Mouse (Mus musculus): Measurements from ENCODE around the gene Samd1. TPM values are rescaled to one million over a fixed set of nuclear protein-coding genes. Genes with fewer than 3 reads are reported as not detected.

Gene Samd1
- total and polyA plus RNA-seq, 2 experiments from 2014 or later: 5.7 to 96.8 TPM

DNA sequence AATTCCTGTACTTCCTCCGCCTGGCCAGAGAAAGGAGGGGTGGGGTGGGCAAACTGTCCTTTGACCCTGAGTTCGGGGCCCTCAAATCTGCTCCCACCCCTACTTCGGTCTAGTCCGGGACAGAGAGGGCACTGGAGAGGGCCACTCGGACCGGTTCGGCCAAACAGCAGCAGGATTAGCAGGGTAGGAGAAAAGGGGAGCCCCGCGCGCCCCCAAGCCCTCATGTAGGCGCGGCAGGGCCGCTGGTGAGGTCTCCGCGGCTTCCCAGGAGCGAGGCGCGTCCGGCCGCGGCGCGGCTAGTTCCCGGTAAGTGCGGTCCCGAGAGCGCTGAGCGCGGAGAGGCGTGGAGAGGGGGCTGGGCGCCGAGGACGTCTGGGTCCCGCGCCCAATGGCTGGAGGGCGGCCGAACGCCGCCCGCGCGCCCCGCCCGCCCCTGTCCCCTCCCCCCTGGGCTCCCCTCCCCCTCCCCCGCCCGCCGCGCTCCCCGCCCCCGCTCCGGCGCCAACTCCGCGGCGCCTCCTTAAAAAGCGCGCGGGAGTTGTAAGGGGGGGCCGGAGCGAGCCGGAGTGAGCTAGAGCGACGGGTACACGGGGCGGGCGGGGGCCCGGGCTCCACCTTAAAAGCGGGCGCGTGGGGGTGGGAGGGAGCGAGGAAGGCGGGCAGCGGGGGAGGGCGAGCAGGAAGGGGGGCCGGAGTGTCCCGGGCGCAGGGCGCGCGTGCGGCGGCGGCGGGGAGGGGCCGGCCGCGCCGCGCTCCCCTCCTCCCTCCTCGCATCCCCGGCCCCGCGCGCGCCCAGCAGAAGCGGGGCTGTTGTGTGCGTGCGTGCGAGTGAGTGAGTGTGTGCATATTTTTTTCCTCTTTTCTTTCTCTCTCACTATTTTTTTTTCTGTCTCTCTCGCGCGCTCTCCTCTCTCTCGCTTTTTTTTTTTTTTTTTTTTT lies 636 bp upstream of the Samd1 start:
- peak overlapping the region; percentile 77 for H3K4me3 ChIP-seq (ENCODE audit: low read length)
- no peaks in the 10 kb centered on the region for H3K9me3 ChIP-seq (ENCODE audit: low read length)
- peak overlapping the region; percentile 78 for H3K9ac ChIP-seq (replicated peaks; ENCODE audit: low read length)
- TF ChIP-seq CTCF (IDR thresholded peaks at IDR 0.05; ENCODE audit: low read depth): no peak
- H3K4me1 ChIP-seq (ENCODE audit: insufficient read depth, low read length): 0 out of 2 replicates have a peak, but pooled peaks cover 4% of the 10 kb centered on the region
- peak; percentile 89 for DNase-seq (ENCODE audit: low spot score)
- ATAC-seq: peak; percentile 83
- peaks cover 12% of the 10 kb centered on the region for H3K36me3 ChIP-seq (ENCODE audit: insufficient read depth, low read length)
- peak overlapping the region; percentile 91 for H3K27ac ChIP-seq
- H3K27me3 ChIP-seq (ENCODE audit: insufficient read depth, low read length): no peaks in the 10 kb centered on the region
- peak overlapping the region; percentile 81 for H3K4me2 ChIP-seq (ENCODE audit: low read depth, low read length)
- 1% methylated on average over 48 of the region's 103 CpGs for WGBS

DNA sequence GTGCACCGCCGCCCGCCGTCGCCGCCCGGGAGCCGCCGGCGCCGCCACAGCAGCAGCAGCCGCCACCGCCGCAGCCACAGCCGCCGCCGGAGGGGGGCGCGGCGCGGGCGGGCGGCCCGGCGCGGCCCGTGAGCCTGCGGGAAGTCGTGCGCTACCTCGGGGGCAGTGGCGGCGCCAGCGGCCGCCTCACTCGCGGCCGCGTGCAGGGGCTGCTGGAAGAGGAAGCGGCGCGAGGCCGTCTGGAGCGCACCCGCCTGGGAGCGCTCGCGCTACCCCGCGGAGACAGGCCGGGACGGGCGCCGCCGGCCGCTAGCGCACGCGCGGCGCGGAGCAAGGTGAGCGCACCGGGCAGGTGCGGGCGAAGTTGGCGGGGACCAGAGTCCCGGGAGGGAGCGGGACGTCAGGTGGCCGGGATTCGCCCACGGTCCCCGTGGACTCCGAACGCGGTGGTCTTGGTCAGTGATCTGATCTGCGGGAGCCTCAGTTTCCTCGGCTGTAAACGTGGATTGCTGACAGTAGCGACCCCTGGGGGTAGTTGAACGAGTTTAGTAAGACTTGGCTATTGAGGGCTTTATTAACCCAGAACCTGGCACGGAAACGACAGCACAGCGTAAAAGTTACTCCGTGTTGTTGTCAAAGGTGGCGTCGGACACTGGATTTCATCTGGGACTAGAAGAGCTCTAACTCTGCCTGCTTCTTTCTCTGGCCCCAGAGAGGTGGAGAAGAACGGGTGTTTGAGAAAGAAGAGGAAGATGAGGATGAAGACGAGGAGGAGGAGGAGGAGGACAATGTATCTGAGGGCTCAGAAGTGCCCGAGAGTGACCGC lies 972 bp downstream of the Samd1 start:
- 0 out of 2 replicates have a peak, but pooled peaks have one; percentile 19 for ATAC-seq

DNA sequence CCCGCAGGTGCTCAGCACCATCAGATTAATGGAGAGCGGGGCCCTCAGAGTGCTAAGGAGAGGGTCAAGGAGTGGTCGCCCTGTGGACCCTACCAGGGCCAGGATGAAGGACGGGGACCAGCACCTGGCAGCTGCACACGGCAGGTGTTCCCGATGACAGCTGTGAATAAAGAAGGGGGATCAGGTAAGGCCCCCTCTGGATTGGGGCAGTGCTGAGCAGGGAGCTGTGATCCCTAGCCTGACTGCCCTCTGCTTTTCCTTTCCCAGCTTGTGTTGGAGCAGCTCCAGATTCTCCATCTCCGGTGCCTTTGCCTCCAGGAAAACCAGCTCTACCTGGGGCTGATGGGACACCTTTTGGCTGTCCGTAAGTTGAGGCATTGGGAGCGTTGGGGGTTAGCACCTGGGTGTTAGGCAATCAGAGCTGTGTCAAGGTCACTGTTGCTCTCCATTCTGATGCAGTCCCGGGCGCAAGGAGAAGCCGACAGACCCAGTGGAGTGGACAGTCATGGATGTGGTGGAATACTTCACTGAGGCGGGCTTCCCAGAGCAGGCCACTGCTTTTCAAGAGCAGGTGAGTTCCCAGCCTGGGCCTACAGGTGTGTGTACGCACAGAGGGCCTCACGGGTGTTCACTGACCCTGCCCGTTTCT lies 1.7 kb downstream of the Samd1 start:
- Histone ChIP-seq H3K4me1 (ENCODE audit: insufficient read depth, low read length) (0 out of 2 replicates have a peak, but pooled peaks cover 4% of the 10 kb centered on the region), H3K27ac (no peak overlapping the region), H3K9ac (replicated peaks; ENCODE audit: low read length) (peak overlapping the region; percentile 78), H3K4me2 (ENCODE audit: low read depth, low read length) (peak overlapping the region; percentile 81), H3K27me3 (ENCODE audit: insufficient read depth, low read length) (no peaks in the 10 kb centered on the region), H3K4me3 (ENCODE audit: low read length) (peak overlapping the region; percentile 77), H3K9me3 (ENCODE audit: low read length) (no peaks in the 10 kb centered on the region), H3K36me3 (ENCODE audit: insufficient read depth, low read length) (peaks cover 9% of the 10 kb centered on the region; the same call in 1 of the 2 replicates)
- ATAC-seq (no peak), DNase-seq (ENCODE audit: low spot score) (no peak)
- WGBS: 63% methylated on average over 16 of the region's 16 CpGs
- TF ChIP-seq CTCF (IDR thresholded peaks at IDR 0.05; ENCODE audit: low read depth): no peak

More for the DNA sequence above, 972 bp downstream of the Samd1 start:
- WGBS: 2% methylated on average over 57 of the region's 92 CpGs
- no peaks in the 10 kb centered on the region for H3K27me3 ChIP-seq (ENCODE audit: insufficient read depth, low read length)
- H3K9ac ChIP-seq (replicated peaks; ENCODE audit: low read length): peak overlapping the region; percentile 78
- H3K27ac ChIP-seq: peak overlapping the region; percentile 91
- peak overlapping the region; percentile 81 for H3K4me2 ChIP-seq (ENCODE audit: low read depth, low read length)
- no peaks in the 10 kb centered on the region for H3K9me3 ChIP-seq (ENCODE audit: low read length)
- 0 out of 2 replicates have a peak, but pooled peaks cover 4% of the 10 kb centered on the region for H3K4me1 ChIP-seq (ENCODE audit: insufficient read depth, low read length)
- peaks cover 9% of the 10 kb centered on the region; the same call in 1 of the 2 replicates for H3K36me3 ChIP-seq (ENCODE audit: insufficient read depth, low read length)
- TF ChIP-seq CTCF (IDR thresholded peaks at IDR 0.05; ENCODE audit: low read depth): peak; percentile 64
- DNase-seq (ENCODE audit: low spot score): peak; percentile 83
- H3K4me3 ChIP-seq (ENCODE audit: low read length): peak overlapping the region; percentile 77

DNA sequence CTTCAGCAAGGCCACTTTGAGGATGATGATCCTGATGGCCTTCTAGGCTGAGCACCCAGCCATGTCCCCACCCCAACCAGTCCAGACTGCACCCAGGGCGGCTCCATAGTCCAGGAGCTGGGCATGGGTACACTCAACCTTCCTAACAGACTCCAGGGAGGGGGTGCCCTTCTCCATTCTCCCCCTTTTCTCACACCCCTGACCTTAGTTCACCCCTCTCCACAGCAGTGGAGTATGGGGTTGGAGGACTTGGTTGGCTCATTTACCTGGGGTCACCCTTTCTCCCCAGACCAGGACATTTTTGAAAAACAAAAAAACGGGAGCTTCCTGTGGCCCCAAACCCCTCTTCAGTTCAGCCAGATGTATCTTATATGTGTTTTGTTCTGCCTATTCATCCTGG lies 2.4 kb downstream of the Samd1 start:
- Histone ChIP-seq H3K4me1 (ENCODE audit: insufficient read depth, low read length) (0 out of 2 replicates have a peak, but pooled peaks cover 4% of the 10 kb centered on the region), H3K27ac (no peak overlapping the region), H3K9me3 (ENCODE audit: low read length) (no peaks in the 10 kb centered on the region), H3K4me2 (ENCODE audit: low read depth, low read length) (no peak overlapping the region), H3K9ac (replicated peaks; ENCODE audit: low read length) (no peak overlapping the region), H3K27me3 (ENCODE audit: insufficient read depth, low read length) (no peaks in the 10 kb centered on the region), H3K4me3 (ENCODE audit: low read length) (no peak overlapping the region), H3K36me3 (ENCODE audit: insufficient read depth, low read length) (peaks cover 9% of the 10 kb centered on the region; the same call in 1 of the 2 replicates)
- TF ChIP-seq CTCF (IDR thresholded peaks at IDR 0.05; ENCODE audit: low read depth): no peak
- DNase-seq (ENCODE audit: low spot score): no peak
- ATAC-seq: no peak
- WGBS: 94% methylated on average over 2 of the region's 2 CpGs

DNA sequence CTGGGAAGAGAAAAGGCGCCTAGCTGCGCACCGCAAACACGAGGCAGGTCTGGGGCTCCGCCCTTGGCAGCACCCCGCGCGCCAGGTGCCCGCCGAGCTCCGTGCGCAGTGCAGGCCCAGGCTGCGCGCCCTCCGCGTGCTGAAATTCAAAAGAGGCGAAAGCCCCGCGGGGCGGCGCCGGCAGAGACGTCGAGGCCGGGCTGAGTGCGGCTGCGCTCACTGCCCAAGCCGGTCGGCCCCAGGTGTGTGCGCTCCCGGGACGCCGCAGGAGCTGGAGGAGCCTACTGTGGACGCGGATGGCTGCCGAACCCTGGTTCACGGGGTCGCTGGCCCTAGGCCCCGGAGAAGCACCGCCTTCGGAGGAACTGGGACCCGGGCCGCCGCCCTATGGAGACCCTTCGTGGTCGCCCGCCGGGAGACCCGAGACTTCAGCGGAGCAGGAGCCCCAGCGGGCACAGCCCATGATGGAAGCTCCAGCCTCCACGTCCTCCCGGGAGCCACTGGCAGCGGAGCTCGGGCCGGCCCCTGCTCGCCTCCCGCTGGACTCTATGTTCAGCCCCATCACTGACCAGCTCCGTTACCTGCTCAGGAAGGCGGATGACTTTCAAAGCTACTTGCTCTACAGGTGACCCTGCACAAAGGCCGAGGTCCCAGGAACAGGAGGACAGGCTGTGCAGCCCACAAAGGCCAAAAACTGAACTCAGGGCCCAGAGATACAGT lies 4.0 kb downstream of the Samd1 start, which contains the start of gene 1700067K01Rik:
Gene 1700067K01Rik, plus strand, starts transcription at position 222 of the 720 bp plus-strand sequence.
- no peak within 1 kb of the TSS for H3K4me3 ChIP-seq (ENCODE audit: low read length)
- 0 out of 2 replicates have a peak, but pooled peaks cover 7% of the 10 kb centered on the region for H3K4me1 ChIP-seq (ENCODE audit: insufficient read depth, low read length)
- no peak for DNase-seq (ENCODE audit: low spot score)
- no peak for TF ChIP-seq CTCF (IDR thresholded peaks at IDR 0.05; ENCODE audit: low read depth)
- no peak within 1 kb of the TSS for H3K27ac ChIP-seq
- H3K9me3 ChIP-seq (ENCODE audit: low read length): no peaks in the 10 kb centered on the region
- no peaks in the 10 kb centered on the region for H3K27me3 ChIP-seq (ENCODE audit: insufficient read depth, low read length)
- H3K36me3 ChIP-seq (ENCODE audit: insufficient read depth, low read length): peaks cover 4% of the 10 kb centered on the region; the same call in 1 of the 2 replicates
- 31% methylated on average over 60 of the region's 61 CpGs for WGBS
- no peak for ATAC-seq
- no peak within 1 kb of the TSS for H3K4me2 ChIP-seq (ENCODE audit: low read depth, low read length)
- peak within 1 kb of the TSS; percentile 17; the same call in 1 of the 2 replicates for H3K9ac ChIP-seq (replicated peaks; ENCODE audit: low read length)
